Mouse (Mus musculus): ENCODE data around the gene Cry1.

DNA sequence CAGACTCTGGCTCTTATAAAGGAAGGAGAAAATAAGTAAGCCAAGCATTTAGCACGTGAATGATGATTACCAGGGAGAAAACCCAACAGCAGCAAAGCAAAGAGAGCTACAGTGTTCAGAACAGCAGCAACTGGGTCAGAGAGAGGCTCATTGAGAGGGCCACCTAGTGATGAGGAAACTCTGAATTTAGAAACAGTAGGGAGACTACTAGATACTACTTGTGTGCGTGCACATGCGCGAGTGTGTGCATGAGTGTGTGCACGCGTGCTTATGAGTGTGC, 36.8 kb upstream of the Cry1 start:
- TF ChIP-seq CTCF (IDR thresholded peaks at IDR 0.05) = no peak
- TF ChIP-seq POLR2A (IDR thresholded peaks at IDR 0.05; ENCODE audit: insufficient read depth, low read depth, low read length) = no peak
- TF ChIP-seq EP300 (IDR thresholded peaks at IDR 0.05; ENCODE audit: insufficient read depth, low read depth, low read length) = no peak

All from heart, adult 2 months (tissue).